Mouse (Mus musculus): ENCODE measurements at regions not wholly inside any gene's neighbourhood (a gene's known extent, or its start where the extent isn't known, plus 50 kb on each side); places are given as distances from the start of the nearest gene placed in this dataset.

GRCm38 (mm10) chr3:82781464-82781863 lies 94.8 kb downstream of the Rbm46 start:
- no peak for DNase-seq

GRCm38 (mm10) chr3:82770512-82771270 lies 105.6 kb downstream of the Rbm46 start:
- DNase-seq = no peak

- no peak for DNase-seq
Measured at GRCm38 (mm10) chr3:82767484-82767883, 108.8 kb downstream of the Rbm46 start.

- DNase-seq = no peak
Measured at GRCm38 (mm10) chr3:82759946-82760345, 116.3 kb downstream of the Rbm46 start.

DNA sequence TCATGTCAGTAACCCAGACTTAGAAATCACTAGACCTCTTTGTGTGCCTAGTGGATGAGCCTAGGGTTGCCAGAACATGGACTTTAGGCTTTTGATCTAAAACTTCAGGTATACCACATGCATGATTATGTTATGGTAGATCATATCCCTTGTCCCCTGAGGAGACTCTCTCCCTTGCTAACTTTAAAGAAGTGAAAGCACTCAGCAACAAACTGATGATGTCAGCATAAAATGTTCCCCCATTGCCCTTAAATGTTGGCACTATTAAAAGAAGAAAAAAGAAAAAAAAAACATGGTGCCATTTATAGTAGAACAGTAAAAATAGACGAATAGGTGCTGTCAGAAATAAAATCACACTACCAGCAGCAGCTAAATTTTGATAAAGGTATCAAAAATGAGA lies 117.3 kb downstream of the Rbm46 start:
- no peak for DNase-seq

DNA sequence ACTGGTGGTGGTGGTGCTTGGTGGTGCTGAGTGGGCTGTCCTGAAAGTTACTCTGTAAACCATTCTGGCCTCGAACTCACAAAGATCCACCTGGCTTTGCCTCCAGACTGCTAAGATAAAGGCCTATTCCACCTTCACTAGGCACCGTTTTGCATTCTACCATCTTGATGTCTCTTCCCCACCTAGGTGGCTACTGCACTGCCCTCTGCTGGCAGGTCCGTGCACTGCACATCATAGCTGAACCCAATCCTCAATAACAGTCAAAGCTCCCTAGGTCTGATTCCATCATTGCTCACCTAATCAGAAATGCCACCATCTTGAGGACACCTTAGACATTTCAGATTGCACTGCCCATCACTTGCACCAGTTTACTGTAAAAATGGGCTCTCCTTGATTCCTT lies 150.7 kb downstream of the Rbm46 start:
- DNase-seq = peak; percentile 80 to 82

- no peak for DNase-seq
Measured at GRCm38 (mm10) chr3:82707628-82708027, 159.7 kb upstream of the Npy2r start.

DNA sequence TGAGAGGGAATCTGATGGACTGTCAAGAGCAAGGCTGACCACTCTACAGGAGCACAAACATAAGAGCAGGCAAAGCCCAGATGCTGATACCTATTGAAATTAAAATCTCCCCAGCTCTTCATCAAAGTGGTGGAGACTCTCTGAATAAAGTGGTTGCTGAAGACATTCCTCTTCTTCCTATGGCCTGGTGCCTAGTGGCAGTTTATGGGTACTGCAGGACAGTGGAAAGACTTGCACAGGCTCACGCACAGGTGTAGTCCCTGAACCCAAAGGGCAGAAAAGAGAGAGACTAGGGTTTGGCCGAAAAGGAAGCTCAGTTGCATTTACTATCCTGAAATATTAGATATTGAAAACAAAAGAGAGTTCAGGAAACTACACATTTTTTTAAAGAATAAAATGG lies 144.2 kb upstream of the Npy2r start:
- DNase-seq = peak in 1 of 2 experiments; percentile 3

GRCm38 (mm10) chr3:82656159-82656874 lies 108.4 kb upstream of the Npy2r start:
- no peak for DNase-seq

- DNase-seq = no peak
Measured at GRCm38 (mm10) chr3:82652346-82652745, 104.5 kb upstream of the Npy2r start.

- no peak for DNase-seq
Measured at GRCm38 (mm10) chr3:82640052-82640451, 92.2 kb upstream of the Npy2r start.

DNA sequence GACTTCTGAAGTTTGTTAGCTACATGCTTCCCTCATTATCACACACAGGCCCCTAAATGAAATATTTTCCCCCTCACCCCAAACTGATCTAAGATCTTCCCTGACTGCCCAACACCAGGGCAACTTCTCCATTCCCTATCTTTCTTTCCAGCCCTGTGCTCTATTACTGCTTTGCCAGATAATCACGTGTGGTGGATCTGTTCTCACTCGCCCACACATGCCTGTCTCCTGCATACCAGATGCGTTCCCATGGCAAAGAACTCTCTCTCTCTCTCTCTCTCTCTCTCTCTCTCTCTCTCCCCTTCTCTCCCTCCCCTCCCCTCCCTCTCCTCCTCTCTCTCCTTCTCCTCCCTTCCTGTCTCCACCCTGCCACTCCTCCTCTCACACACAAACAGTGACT lies 88.8 kb upstream of the Npy2r start:
- no peak for DNase-seq

- DNase-seq = no peak
Measured at GRCm38 (mm10) chr3:82620418-82621003, 72.6 kb upstream of the Npy2r start.

- peak; percentile 62 to 69 for DNase-seq
Measured at GRCm38 (mm10) chr3:82619371-82619770, 71.5 kb upstream of the Npy2r start.

- DNase-seq = no peak
Measured at GRCm38 (mm10) chr3:82601880-82602279, 54.0 kb upstream of the Npy2r start.

- DNase-seq = peak; percentile 51 to 62
Measured at GRCm38 (mm10) chr3:82598656-82599055, 50.8 kb upstream of the Npy2r start.

All from cerebellum, postnatal 10 days (tissue).